Mouse (Mus musculus) cerebellum, adult 2 months (tissue): ENCODE measurements around the gene Tmem156.

Experiments
- CTCF ChIP-seq: fragments of 200-500 bp; IDR thresholded peaks from 2 replicates; pipeline ENCODE4 v1.5.1; 2011; ENCODE audit warnings: low read depth, mild to moderate bottlenecking, control low read depth, low read length, moderate library complexity, borderline replicate concordance; ENCODE audit not compliant: insufficient read depth
- POLR2A ChIP-seq: fragments of 200-500 bp; IDR thresholded peaks from 2 replicates; pipeline ENCODE4 v1.6.1; 2011; ENCODE audit warnings: low read length, control low read depth, borderline replicate concordance; ENCODE audit not compliant: insufficient read depth

DNA sequence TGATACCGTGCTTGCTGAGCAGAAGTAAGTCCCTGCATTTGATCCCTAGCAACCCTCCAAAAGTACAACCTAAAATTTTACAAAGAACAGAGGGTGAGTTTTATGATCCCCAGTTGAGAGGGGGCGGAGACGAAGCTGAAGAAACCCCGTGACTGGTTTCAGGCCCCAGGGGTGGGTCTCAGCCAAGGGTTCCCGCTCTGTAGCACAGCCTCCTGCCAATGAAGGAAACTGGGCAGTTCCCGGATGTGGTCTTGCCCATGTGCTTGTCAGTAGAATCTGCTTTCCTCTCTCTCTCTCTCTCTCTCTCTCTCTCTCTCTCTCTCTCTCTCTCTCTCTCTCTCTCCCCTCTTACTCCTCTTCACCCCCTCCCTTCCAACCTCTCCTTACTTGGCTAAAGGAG lies 66.0 kb downstream of the Tmem156 start:
- no peak for TF ChIP-seq CTCF
- TF ChIP-seq POLR2A: no peak
